Mouse (Mus musculus): ENCODE data around the gene Trpv2.

DNA sequence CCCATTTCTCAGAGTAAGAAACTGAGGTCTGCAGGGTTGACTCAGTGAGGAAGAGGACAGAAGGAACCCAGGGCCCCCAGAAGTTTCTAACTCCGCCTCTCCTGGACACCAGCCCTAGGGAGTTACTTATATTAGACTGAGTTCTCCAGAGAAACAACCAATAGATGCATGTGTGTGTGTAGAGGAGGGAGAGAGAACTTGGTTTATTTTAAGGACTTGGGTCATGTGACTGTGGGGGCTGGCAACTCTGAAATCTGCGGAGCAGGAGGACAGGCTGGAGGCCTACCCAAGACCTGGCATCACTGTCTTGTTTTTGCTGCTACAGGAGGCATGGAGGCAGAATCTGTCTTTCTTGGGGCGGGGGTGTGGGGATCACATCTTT is 62.5 kb downstream of the Trpv2 start:
- no peak for TF ChIP-seq CTCF (IDR thresholded peaks at IDR 0.05; ENCODE audit: low read depth, low read length)
- TF ChIP-seq POLR2A (IDR thresholded peaks at IDR 0.05; ENCODE audit: borderline replicate concordance, low read depth, low read length): no peak

All from bone marrow macrophage, adult 2 months (primary cell).